Mouse (Mus musculus) neural tube, embryonic 10.5 days (tissue): Measurements from ENCODE around the gene Lnx1.

ENCODE experiments used
- DNase-seq: peaks from one replicate; pipeline ENCODE4 v3.0.0-alpha.2; 2017; ENCODE audit warnings: low spot score; ENCODE audit errors: extremely low spot score

The Lnx1 gene

DNA sequence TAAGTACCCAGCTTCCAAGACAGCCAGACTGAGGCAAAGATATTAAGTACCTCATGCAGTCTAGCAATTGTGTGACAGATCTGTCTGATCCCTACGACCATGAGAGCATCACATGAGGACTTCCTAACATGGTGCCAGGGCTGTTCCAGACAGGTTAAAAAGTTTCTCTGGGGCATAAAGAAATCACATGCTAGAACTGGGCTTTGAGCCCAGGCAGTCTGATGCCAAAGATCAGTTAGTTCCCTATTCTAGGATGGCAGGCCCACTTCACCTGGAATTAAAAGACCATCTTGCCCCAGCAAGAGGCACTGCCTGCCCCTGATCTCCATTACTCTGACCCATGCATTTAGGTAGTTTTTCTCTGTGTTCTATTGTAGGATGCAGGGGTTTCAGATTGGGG, 3.0 kb downstream of the Lnx1 start:
- no peak for DNase-seq

DNA sequence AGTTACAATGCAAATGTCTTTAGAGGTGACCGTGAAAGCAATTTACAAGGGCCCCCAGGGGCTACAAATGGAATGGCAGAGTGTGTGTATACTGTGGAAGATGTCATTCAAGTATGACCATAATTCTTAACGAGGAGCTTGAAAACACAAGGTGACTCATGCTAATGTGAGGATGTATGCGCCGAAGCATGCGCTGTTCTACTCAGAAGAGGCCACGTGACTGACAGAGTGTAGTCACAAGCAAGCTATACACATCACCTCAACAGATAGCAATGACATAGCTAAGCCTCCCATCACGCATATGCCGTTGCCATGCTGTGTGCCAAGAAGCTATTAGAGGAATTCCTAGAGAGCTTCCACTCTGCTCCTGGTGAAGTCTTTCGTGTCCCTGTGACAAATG, 5.2 kb downstream of the Lnx1 start:
- DNase-seq = no peak

DNA sequence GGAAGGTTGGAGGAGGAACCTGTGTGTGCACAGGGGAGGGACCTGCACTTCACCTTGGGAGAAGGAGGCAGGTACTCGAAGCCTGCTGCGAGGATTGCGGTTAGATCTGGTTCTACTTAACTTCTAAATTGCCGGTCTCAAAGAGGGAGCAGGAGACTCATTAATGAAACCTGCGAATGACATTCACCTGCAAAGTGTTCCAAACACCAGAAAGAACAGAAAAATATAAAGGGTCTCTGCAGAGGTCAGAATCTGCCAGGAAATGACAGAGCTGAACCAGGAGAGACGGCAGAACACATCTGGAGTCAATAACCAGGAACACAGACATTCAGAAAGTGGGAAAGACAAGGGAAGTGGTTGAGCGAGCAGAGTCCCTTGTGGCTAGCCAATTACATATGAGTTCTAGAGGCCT, 8.3 kb downstream of the Lnx1 start:
- DNase-seq = no peak

DNA sequence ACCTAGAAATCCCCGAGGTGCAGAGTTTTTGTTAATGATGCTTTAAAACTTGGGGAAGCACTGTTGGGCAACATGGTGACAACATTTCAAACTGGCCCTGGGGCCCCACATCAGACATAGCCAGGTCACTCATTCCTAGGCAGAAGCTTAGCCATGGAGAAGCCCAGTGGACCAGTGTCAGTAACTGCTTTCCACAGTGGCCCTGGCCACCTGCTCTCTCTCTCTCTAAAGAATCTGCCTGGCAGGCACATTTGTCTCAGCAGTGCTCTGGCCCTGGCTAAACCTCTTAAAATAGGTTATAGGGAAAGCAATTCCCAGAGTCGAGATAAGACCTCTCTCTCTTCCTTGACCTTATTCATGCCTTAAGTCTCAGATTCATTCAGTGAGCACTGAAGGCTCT, 8.9 kb downstream of the Lnx1 start:
- DNase-seq = no peak

DNA sequence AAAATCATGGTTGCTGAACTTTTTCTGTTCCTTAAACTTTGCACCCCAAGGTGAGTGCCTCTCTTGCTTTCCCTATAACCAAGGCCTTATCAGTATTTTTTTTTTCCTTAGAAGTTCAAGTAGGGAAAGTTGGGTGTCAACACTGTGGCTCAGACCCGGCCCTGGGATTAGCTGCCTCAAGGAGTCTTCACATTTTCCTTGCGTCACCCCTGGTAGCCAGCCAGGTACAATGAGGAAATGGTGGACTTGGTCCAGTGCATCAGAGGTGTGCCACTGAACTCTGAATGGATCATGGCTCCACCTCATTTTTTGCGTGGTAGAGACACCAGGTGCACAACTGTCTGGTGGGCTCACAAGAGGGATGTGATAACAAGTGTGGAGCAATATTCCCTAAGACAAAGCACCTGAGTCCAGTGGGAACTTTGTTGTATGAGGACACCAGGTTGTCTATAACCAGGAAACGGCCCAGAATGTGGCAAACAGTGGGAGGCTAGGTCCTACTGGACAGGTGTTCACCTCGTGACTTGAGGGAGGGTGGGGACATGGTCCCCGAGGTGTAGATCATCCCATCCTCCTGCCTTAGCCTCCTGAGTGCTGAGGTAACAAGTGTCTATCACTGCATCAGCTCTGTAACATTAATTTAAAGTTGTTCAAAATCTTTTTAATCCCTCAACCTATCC, 10.2 kb downstream of the Lnx1 start:
- no peak for DNase-seq

DNA sequence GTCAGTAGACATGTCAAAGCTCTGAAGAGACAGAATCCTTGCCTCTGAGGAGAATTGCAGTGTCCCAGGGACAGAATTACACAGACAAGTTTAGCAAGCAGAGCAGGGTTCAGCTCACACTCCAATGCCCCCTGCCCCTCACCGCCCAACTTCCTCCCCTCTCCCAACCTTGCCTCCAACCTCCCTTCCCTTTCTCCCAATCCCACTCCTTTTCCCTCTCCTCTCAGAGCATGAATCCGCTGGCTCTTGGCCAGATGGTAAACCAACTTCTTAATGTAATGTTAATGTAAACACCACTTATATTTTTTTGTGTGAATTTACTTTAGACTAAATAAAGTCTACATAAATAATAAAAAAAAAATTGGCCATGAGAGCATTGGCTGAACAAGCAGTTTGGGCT, 13.9 kb downstream of the Lnx1 start:
- DNase-seq = no peak

DNA sequence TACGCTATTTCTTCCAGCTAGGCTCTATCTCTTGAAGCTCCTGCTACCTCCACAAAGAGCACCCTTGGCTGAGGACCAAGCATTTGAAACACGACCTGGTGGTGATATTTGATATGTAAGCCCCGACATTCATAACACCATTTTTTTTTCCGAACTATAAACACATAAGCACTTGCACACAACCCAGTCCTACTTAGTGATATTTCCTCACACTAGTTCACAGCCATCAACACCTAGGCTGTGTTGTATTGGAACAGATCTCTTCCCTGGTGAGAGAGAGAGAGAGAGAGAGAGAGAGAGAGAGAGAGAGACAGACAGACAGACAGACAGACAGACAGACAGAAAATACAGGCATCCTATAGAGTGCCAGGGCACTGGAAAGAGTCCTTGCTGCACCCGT, 17.8 kb downstream of the Lnx1 start:
- no peak for DNase-seq

DNA sequence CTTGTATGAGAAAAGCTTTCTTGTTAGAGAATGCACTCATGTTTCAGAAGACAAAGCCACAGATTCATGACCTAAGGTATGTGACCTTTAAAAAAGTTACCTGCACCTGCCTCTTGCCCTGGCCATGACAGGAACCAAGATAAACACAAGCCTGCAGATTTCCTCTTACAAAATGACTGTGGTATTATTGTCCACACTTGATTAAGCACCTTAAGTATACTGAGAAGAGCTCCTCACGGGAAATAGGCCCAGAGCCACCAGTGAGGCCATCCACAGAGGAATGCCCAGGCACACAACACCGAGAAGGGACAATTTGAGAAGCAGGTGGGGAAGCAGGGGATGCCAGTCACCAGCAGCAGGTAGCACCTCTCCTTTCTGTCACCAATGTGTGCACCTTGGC, 18.9 kb downstream of the Lnx1 start:
- no peak for DNase-seq

DNA sequence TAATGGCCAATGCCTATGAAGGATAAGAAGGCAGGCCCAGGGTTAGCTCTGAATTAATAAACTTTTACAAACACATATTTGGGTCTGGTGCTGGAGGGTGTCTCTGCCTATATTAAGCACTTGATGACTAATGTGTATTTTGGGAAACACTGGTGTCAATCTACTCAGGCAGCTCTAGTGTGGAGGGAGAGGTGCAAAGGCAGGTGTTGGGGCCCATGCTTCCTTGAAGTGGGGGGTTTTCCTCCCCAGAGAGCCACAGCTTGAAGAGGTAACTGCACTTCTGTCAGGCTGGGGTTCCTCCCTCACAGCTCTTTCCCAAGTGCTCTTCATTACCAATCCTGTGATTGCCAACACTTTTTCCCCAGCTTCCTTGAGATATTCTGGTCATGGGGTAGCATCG, 20.0 kb downstream of the Lnx1 start:
- DNase-seq = no peak

DNA sequence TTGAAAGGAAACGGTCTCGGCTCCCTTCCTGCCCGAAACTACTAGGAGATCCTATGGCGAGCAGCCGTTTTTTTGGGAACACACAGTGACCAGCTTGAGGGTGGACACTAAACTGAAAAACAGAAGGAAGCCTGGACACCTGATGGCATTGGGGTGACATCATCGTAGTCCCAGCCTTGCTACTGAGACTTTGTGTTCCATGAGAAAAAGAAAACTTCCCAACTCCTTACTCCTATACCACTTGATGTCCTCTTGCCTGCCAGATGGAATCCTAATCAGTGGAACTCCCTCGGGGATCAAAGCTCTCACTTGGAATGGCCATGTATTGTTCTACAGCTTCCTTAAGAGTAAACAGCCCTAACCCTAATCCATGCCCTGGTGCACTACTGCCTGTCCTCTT, 23.1 kb downstream of the Lnx1 start:
- no peak for DNase-seq

DNA sequence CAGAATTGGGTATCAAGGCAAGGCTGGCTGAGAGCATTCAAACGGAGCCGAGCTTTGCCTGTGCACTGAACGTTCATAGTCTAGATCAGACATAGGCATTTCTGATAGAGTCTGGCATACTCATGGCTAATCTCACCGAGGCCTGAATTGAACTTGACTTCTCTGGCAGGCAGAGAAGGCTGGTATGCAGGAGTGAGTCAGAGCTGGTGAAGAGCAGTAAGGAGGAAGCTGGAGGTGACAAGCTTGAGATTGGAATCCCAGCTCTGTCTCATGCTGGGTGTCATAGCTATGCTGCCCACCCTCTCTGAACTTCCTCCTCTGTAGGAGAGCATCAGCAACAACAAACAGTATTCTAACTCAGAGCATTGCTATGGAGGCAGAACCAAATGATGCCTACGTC, 24.0 kb downstream of the Lnx1 start:
- no peak for DNase-seq

DNA sequence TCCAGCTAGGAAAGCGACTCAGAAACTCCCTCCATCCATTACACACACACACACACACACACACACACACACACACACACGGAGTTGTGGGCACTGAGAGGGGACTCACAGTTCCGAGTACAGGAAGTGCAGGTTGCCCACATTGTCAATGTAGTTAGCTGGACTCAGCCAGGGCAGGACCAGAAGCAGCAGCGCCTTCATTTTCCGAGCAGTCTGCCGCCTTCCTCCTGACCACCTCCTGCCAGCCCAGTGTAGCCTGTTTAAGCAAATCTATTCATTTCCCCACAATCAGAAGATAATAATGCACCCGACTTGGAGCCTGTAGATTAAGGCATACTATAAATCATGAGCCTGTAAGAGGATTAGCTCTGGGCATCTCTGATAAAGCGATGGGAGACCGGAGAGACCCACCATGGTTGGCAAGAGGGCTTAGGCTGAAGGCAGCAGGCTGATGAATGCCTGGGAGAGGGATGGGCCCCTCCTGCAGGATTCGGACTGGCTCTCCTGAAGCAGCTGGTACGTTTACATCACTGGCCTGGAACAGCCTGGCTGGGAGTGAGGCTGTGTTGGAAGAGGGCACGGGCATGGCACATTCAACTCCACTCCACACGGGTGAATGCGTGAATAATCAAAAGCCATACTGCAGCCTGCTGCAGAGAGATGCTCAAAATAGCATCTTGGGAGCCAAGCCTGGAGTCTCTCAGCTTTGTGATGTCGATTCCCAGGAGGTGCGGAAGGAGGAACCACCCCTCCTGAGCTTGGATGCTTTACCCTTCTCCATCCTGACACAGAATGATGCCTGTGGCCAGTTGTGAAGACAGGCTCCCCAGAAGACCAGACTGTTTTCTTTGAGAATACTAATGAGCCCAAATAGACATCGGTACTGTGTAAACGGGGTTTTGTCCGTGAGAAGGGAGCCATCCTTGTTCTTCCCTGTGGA, 25.0 kb downstream of the Lnx1 start:
- no peak for DNase-seq

DNA sequence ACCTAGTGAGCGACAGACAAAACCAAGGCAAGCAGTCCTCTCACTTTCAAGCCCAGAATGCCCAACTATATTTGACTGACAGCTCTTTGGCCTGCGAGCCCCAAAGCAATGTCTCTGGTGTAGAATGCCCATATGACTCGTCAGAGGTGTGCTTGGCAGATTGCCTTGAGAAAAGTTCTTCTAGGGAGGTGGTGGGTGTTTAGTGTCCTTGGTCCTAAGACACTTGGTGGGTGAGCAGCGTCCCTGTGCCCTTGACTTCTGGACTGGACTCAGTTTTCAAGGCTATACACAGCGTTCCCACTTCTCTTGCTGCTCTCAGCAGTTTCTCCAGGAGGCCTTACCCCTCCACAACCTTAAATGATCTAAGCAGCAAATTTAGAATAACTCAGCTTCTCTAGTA, 30.2 kb downstream of the Lnx1 start:
- no peak for DNase-seq

DNA sequence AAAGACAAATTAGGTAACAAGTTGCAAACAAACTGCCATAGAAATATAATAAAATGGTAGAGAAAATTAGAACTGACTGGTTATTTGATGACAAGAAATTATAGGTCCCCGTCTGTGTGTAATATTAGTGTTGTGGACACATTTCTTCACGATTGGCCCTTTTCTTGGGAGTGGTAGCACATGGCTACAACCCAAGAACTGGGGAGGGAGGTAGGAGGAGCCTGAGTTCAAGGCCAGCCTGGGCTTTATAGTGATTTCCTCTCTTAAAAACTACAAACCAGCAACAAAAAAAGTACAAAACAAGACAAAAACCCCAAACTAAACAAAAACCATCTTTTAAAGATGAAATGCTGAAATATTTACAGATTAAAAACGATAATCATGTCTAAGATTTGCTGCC, 31.8 kb downstream of the Lnx1 start:
- no peak for DNase-seq

DNA sequence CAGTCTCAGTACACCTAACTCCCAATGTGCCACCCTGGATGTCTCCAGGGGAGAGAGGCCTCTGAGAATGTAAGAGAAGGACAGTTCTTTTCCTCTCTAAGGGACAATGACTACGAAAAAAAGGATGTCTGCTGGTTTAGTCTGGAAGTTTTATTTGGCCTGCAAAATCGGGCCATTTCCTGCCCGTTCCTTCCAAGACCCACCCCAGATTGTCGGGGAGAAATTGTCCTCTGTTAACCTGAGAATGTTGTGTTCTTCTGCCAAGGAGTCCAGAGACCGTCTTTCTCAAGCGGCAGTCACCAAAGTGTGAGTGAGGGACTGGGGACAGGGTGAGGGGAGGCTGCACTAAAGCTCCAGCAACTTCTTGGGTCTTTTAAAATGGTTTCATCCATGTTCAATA, 32.8 kb downstream of the Lnx1 start:
- no peak for DNase-seq

DNA sequence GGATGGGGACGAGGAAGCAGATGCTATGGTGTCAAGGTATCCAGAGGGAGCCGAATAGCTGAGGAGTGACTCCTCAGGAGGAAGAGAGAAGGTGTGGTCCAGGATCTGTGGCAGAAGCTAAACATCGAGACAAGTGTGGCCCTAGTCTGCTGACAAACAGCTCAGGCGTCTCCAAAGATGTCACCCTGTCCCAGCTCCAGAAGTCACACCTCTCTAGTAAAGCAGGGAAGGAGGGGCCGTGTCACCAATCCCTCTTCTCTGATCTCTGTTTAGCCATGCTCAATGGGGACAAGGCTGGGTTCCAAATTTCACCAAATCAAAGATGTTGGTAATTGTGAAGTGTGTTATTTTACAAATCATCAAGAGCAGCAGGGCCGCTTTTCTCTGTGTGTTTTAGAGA, 33.8 kb downstream of the Lnx1 start:
- no peak for DNase-seq

DNA sequence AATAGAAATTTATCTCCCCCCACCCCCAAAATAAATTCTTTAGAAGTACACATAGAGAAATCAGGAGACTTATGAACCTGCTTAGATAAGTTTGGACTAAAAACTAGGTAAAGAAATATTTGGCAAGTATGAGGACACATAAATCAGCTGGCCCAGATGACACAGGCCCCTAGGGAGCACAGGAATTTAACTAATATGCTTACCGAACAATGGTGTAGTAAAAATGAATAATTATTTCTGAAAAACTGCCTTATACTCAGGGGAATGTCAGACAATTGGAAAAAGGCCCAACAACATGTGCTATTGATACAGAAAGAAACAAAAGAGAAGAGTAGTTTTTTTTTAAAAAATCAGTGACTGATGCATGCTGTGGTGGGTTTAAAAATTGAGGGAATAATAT, 40.1 kb downstream of the Lnx1 start:
- DNase-seq = no peak

DNA sequence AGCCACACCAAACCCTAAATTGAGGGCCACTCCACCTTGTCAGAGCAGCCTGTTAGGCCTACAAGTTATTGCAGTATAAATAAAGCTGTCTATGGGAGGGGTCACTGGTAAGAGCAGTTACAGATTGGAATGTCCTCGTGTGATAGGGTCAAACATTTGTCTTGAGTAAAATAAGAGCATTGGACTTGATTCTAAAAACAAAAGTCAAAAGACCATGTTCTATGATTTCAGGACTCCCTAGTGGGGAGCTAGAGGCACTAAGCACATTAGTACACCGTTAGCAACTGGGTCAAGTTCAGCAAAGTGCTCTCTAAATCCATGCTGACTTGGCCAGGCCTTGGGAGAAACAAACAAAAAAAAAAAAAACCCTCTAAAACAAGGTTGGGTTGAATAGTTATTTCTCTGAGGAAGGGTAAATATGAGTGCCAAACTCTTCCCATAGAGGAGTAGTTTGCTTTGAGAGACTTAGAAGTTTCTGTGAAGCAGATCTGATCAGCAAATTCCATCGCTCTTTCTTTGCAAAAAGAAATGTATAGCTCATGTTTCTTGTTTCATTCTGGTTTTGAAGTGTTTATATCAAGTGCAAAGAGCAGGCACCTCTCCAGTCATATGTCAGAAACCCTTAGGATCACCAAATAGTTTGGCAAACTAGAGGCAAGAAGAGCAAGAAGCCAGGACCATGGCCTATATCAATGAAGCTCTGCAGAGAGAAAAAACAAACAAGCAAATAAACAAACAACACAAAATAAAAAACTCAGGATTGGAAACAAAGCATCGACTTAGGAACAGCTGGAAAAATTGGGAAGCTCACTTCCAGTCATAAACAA, 40.8 kb downstream of the Lnx1 start:
- no peak for DNase-seq

DNA sequence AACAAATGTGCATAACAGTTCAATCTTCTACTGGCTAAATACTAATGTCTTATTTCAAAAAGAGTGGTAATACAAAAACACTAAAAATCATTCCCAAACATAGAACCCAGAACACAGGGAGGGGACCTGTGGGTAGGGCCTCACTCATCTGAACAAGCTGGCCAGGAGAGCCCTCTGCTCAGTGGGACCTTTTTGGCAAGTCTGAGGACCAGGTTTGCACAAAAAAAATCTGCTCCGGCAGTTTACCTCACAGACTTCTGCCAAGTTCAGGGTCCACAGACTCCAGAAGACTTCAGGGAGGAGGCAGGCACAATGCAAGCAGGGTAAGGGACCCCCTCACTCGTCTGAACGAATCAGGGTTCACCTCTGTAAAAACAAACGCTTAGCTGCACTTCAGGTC, 42.9 kb downstream of the Lnx1 start:
- no peak for DNase-seq

DNA sequence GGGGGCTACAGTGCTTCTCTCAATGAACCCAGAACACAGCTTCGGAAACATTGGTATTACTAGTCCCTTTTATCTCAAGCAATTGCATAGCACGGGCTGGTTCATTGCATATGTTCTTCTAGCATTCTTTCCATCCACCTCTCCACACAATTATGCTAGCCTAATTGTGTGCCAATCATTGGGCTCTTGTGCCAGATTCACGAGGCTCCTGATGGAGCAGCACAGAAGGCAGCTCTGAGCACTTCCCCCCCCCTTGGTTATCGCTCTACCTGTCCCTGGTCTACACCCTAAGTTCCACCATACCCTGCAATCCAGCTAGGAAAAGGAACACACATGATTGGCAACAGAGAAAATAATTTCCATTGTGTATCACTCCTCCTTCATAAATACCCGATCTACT, 43.4 kb downstream of the Lnx1 start:
- no peak for DNase-seq

DNA sequence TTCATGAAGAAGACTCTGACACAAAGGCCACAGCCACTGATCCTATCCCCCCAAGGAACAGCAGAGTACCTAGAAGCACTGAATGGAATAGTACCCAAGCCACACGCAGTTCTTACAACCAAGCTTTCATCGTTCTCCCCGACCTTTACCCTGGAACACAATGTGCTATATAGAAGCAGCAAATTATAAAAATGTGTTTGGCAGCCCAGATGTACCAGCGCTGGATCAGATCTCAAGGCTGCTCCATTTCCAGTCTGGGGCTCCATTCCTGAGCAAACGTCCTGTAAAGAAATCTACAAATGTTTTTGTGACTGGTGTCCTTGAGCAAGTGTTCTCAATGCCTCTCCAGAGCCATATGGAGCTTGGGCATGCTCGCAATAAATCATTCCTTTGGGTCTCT, 44.8 kb downstream of the Lnx1 start:
- DNase-seq = no peak

DNA sequence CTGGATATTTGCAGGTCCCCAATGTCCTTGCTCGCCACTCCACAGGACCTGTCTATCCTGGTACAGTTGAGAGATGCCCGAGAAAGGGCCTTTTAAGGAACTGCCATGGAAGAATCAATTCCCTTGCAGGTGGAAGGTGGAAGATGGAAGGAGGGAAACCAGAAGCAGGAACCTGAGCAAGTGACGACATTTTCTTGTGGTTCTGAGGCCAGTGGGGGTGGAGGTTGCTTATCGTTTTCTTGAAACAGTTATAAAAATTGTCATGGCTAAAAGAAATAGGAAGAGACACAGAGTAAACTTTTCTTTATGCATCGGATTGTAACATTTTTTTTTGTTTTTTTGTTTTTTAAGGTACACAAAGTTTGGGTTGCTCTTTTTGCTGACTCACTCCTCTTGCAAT, 46.3 kb downstream of the Lnx1 start:
- DNase-seq = no peak
